Mouse (Mus musculus): Measurements from ENCODE around the gene Jund. TPM values are rescaled to one million over a fixed set of nuclear protein-coding genes. Genes with fewer than 3 reads are reported as not detected.
A peak's percentile ranks its signal among the peaks of the same experiment; 100 is the strongest.

Gene Jund
- polyA plus RNA-seq, 1 experiment, result 246 TPM

GRCm38 (mm10) chr8:70658897-70659603 lies 39.7 kb upstream of the Jund start:
- Histone ChIP-seq H3K36me3 (ENCODE audit: control insufficient read depth, insufficient read depth) (peaks cover 4% of the 10 kb centered on the region), H3K79me2 (ENCODE audit: control insufficient read depth, insufficient read depth) (peaks cover 10% of the 10 kb centered on the region), H3K27me3 (ENCODE audit: control insufficient read depth, insufficient read depth, insufficient read length) (no peaks in the 10 kb centered on the region), H3K4me2 (ENCODE audit: low read depth) (peak overlapping the region; percentile 69), H3ac (ENCODE audit: control insufficient read depth, insufficient read length) (peak overlapping the region; percentile 34), H3K4me3 (peak overlapping the region; percentile 84)
- peak in 1 of 3 experiments; percentile 22 for TF ChIP-seq MYOD1 (IDR thresholded peaks at IDR 0.05; ENCODE audit: control insufficient read depth in 1 of 3, insufficient read length in 2 of 3, low read depth in 2 of 3)
- TF ChIP-seq CEBPB (IDR thresholded peaks at IDR 0.05; ENCODE audit: insufficient read depth, poor library complexity, severe bottlenecking), result no peak
- TF ChIP-seq POLR2AphosphoS2 (IDR thresholded peaks at IDR 0.05; ENCODE audit: insufficient read length, low read depth), result no peak

GRCm38 (mm10) chr8:70659604-70660272 lies 39.0 kb upstream of the Jund start:
- TF ChIP-seq MAX (IDR thresholded peaks at IDR 0.05; ENCODE audit: low read depth) (no peak), POLR2A (IDR thresholded peaks at IDR 0.05; ENCODE audit: insufficient read length, low read depth) (peak; percentile 86), MYOG (IDR thresholded peaks at IDR 0.05; ENCODE audit: control insufficient read depth in 1 of 3, insufficient read depth in 1 of 3, insufficient read length in 2 of 3, low read depth in 2 of 3) (peak in 2 of 3 experiments; percentile 40 to 55), E2F4 (IDR thresholded peaks at IDR 0.05; ENCODE audit: insufficient read depth) (no peak), TCF3 (IDR thresholded peaks at IDR 0.05; ENCODE audit: insufficient read length, low read depth) (no peak), REST (IDR thresholded peaks at IDR 0.05; ENCODE audit: insufficient read depth, insufficient read length) (no peak), CEBPB (IDR thresholded peaks at IDR 0.05; ENCODE audit: insufficient read depth, poor library complexity, severe bottlenecking) (no peak), MYOD1 (IDR thresholded peaks at IDR 0.05; ENCODE audit: control insufficient read depth in 1 of 3, insufficient read length in 2 of 3, low read depth in 2 of 3) (peak in 1 of 3 experiments; percentile 54), TCF12 (IDR thresholded peaks at IDR 0.05; ENCODE audit: insufficient read depth, poor library complexity, severe bottlenecking) (no peak), POLR2AphosphoS2 (IDR thresholded peaks at IDR 0.05; ENCODE audit: insufficient read length, low read depth) (peak; percentile 87), USF1 (IDR thresholded peaks at IDR 0.05; ENCODE audit: low read depth) (no peak), SRF (IDR thresholded peaks at IDR 0.05; ENCODE audit: control insufficient read depth, insufficient read length, low read depth) (no peak)
- Histone ChIP-seq H3K79me2 (ENCODE audit: control insufficient read depth, insufficient read depth) (peaks cover 10% of the 10 kb centered on the region), H3ac (ENCODE audit: control insufficient read depth, insufficient read length) (peak overlapping the region; percentile 34), H3K27me3 (ENCODE audit: control insufficient read depth, insufficient read depth, insufficient read length) (no peaks in the 10 kb centered on the region), H3K4me3 (peak overlapping the region; percentile 84), H3K36me3 (ENCODE audit: control insufficient read depth, insufficient read depth) (peaks cover 4% of the 10 kb centered on the region), H3K4me2 (ENCODE audit: low read depth) (peak overlapping the region; percentile 77)

DNA sequence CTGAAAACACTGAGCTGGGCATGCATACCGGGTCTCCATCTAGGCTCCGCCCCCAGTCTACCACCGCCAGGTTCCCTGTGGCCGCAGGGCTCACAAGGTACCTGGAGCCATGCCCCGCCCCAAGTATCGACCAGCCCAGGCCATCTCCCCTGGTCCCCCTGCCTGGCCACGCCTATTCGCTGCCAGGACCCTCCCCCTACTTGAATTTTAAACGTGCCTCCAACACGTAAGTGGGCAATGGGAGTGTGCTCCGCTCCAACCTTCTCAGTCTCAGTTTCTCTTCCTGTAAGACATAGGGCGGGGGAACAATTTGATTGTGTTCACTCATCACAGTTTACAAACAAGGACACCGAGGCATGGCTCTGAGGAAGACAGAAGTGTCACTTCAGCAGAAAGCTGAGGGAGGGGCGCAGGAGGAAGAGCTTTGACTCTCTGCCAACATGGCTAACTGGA lies 38.5 kb upstream of the Jund start, which contains the start of gene Pgpep1:
Gene Pgpep1 (minus strand): TSS at position 116 of the 453 bp plus-strand sequence.
- H3ac ChIP-seq (ENCODE audit: control insufficient read depth, insufficient read length), result peak within 1 kb of the TSS; percentile 34
- no peaks in the 10 kb centered on the region for H3K27me3 ChIP-seq (ENCODE audit: control insufficient read depth, insufficient read depth, insufficient read length)
- TF ChIP-seq CEBPB (IDR thresholded peaks at IDR 0.05; ENCODE audit: insufficient read depth, poor library complexity, severe bottlenecking) (no peak), TCF3 (IDR thresholded peaks at IDR 0.05; ENCODE audit: insufficient read length, low read depth) (no peak), SRF (IDR thresholded peaks at IDR 0.05; ENCODE audit: control insufficient read depth, insufficient read length, low read depth) (no peak), POLR2AphosphoS2 (IDR thresholded peaks at IDR 0.05; ENCODE audit: insufficient read length, low read depth) (no peak), MYOD1 (IDR thresholded peaks at IDR 0.05; ENCODE audit: control insufficient read depth in 1 of 3, insufficient read length in 2 of 3, low read depth in 2 of 3) (no peak), TCF12 (IDR thresholded peaks at IDR 0.05; ENCODE audit: insufficient read depth, poor library complexity, severe bottlenecking) (no peak), REST (IDR thresholded peaks at IDR 0.05; ENCODE audit: insufficient read depth, insufficient read length) (no peak), E2F4 (IDR thresholded peaks at IDR 0.05; ENCODE audit: insufficient read depth) (no peak), POLR2A (IDR thresholded peaks at IDR 0.05; ENCODE audit: insufficient read length, low read depth) (no peak), MAX (IDR thresholded peaks at IDR 0.05; ENCODE audit: low read depth) (no peak), USF1 (IDR thresholded peaks at IDR 0.05; ENCODE audit: low read depth) (no peak), MYOG (IDR thresholded peaks at IDR 0.05; ENCODE audit: control insufficient read depth in 1 of 3, insufficient read depth in 1 of 3, insufficient read length in 2 of 3, low read depth in 2 of 3) (no peak)
- peaks cover 4% of the 10 kb centered on the region for H3K36me3 ChIP-seq (ENCODE audit: control insufficient read depth, insufficient read depth)
- peak within 1 kb of the TSS; percentile 77 for H3K4me2 ChIP-seq (ENCODE audit: low read depth)
- peaks cover 10% of the 10 kb centered on the region for H3K79me2 ChIP-seq (ENCODE audit: control insufficient read depth, insufficient read depth)
- peak within 1 kb of the TSS; percentile 84 for H3K4me3 ChIP-seq

DNA sequence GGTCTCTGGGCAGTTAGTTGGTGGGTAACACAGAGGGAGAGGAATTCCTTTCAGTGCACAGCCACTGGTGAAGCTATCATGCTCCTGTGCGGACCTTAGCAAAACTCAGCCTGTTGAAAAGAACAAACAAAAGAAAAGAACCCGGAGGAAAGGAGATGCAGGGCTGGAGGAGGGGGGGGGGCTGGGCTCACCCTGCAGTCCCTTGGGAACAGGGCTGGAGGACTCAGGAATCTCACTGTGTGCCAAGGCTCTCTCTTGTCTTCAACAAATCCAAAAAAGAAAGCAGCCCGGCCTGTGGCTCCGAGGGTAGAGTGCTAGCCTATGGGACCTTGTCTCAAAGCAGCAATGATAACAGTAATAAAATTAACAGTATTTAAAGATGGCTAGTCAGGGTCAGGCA lies 35.1 kb upstream of the Jund start:
- H3ac ChIP-seq (ENCODE audit: control insufficient read depth, insufficient read length), result no peak overlapping the region
- H3K4me3 ChIP-seq, result no peak overlapping the region
- H3K79me2 ChIP-seq (ENCODE audit: control insufficient read depth, insufficient read depth), result peaks cover 6% of the 10 kb centered on the region
- TF ChIP-seq POLR2A (IDR thresholded peaks at IDR 0.05; ENCODE audit: insufficient read length, low read depth) (no peak), MYOD1 (IDR thresholded peaks at IDR 0.05; ENCODE audit: control insufficient read depth in 1 of 3, insufficient read length in 2 of 3, low read depth in 2 of 3) (no peak)
- H3K27me3 ChIP-seq (ENCODE audit: control insufficient read depth, insufficient read depth, insufficient read length), result no peaks in the 10 kb centered on the region
- H3K4me2 ChIP-seq (ENCODE audit: low read depth), result no peak overlapping the region
- no peaks in the 10 kb centered on the region for H3K36me3 ChIP-seq (ENCODE audit: control insufficient read depth, insufficient read depth)

DNA sequence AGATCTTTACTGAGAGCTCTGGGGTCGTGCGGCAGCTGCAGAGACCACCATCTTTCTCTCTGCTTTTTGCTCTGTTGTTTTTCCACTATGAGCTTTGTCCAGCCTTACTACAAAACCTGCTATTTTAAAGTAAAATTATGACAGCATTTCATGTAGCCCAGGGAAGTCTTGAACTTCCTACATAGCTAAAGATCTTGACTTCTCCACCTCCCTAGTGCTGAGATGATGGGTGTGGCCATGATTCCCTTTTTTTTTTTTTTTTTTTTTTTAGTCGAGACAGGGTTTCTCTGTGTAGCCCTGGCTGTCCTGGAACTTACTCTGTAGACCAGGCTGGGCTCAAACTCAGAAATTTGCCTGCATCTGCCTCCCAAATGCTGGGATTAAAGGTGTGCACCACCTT lies 34.1 kb upstream of the Jund start:
- no peak overlapping the region for H3K4me2 ChIP-seq (ENCODE audit: low read depth)
- H3ac ChIP-seq (ENCODE audit: control insufficient read depth, insufficient read length), result no peak overlapping the region
- no peaks in the 10 kb centered on the region for H3K27me3 ChIP-seq (ENCODE audit: control insufficient read depth, insufficient read depth, insufficient read length)
- H3K36me3 ChIP-seq (ENCODE audit: control insufficient read depth, insufficient read depth), result no peaks in the 10 kb centered on the region
- H3K4me3 ChIP-seq, result no peak overlapping the region
- no peaks in the 10 kb centered on the region for H3K79me2 ChIP-seq (ENCODE audit: control insufficient read depth, insufficient read depth)
- TF ChIP-seq MYOD1 (IDR thresholded peaks at IDR 0.05; ENCODE audit: control insufficient read depth in 1 of 3, insufficient read length in 2 of 3, low read depth in 2 of 3) (no peak), SRF (IDR thresholded peaks at IDR 0.05; ENCODE audit: control insufficient read depth, insufficient read length, low read depth) (no peak), TCF3 (IDR thresholded peaks at IDR 0.05; ENCODE audit: insufficient read length, low read depth) (no peak), MAX (IDR thresholded peaks at IDR 0.05; ENCODE audit: low read depth) (no peak), USF1 (IDR thresholded peaks at IDR 0.05; ENCODE audit: low read depth) (no peak), E2F4 (IDR thresholded peaks at IDR 0.05; ENCODE audit: insufficient read depth) (no peak), CEBPB (IDR thresholded peaks at IDR 0.05; ENCODE audit: insufficient read depth, poor library complexity, severe bottlenecking) (no peak), POLR2A (IDR thresholded peaks at IDR 0.05; ENCODE audit: insufficient read length, low read depth) (no peak), TCF12 (IDR thresholded peaks at IDR 0.05; ENCODE audit: insufficient read depth, poor library complexity, severe bottlenecking) (no peak), MYOG (IDR thresholded peaks at IDR 0.05; ENCODE audit: control insufficient read depth in 1 of 3, insufficient read depth in 1 of 3, insufficient read length in 2 of 3, low read depth in 2 of 3) (no peak), POLR2AphosphoS2 (IDR thresholded peaks at IDR 0.05; ENCODE audit: insufficient read length, low read depth) (no peak), REST (IDR thresholded peaks at IDR 0.05; ENCODE audit: insufficient read depth, insufficient read length) (no peak)
